Mouse (Mus musculus) natural killer cell, adult 2 months (primary cell): Measurements from ENCODE around the gene Gm21812.
"Not testable (repeated sequence)": the region's sequence is repeated elsewhere in the genome, so short reads cannot be mapped to it uniquely, and the experiment has no call there.

ENCODE experiments used
- DNase-seq, 2 experiments: peaks; one replicate each; pipeline ENCODE4 v3.0.0; 2022; ENCODE audit warnings: low spot score in 2 of 2

The Gm21812 gene

GRCm38 (mm10) chrY:9347084-9347483 lies at the start of gene Gm21812:
Gene Gm21812, minus strand, starts transcription at chrY:9347184.
- not testable (repeated sequence) for DNase-seq
